Mouse (Mus musculus) thymus, postnatal 0 days (tissue): Measurements from ENCODE around the gene Ep400. TPM values are rescaled to one million over a fixed set of nuclear protein-coding genes. Genes with fewer than 3 reads are reported as not detected.

Experiments
- DNase-seq: peaks from one replicate; pipeline ENCODE4 v3.0.0-alpha.2; 2015; ENCODE audit warnings: low spot score
- polyA plus RNA-seq: library from polyadenylated mRNA; unstranded; fragments of >200 nt; fragmentation: Nextera tagmentation; extraction: Ambion mirVana; gene quantifications from 2 replicates; pipeline ENCODE4 v1.2.1, GENCODE M21; 2015

Gene Ep400
- polyA plus RNA-seq, result 31.3 and 31.4 TPM in 2 replicates

GRCm38 (mm10) chr5:110770448-110771158 lies at the start of gene Ep400:
Gene Ep400 (minus strand): TSS chr5:110770717.
- peak; percentile 99 for DNase-seq

DNA sequence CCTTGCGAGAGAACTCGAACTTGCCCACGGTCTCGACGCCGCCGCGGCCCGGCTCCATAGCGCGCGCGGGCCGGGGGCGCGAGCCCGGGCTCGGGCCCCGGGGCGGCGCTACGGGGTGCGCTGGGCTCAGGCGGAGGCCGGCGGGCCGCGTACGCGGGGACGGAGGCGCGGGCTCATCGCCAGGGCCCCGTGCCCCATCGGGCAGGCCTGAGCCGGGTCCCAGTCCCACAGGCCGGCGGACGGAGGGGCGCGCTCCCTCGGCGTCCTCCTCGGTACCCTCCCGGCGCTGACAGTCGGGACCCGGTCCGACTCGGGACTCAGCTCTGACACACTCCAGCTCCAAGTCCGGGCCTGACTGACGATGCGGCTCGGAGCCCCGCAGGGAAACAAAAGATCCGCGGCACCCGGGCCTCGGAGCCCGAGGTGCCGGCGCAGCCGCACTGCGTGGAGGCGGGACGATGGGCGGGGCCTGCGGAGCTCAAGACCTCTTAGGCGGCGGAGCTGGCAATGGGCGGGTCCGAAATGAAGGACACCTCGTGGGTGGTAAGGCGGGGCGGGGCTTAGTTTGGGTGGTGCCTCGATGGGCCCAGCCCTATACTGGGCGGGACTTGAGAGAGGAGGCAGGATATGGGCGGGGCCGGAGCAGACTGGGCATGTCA lies 39.3 kb upstream of the Ep400 start, which contains the start of gene Ulk1:
Gene Ulk1 (minus strand): TSS at position 431 of the 659 bp plus-strand sequence.
- peak; percentile 100 for DNase-seq

DNA sequence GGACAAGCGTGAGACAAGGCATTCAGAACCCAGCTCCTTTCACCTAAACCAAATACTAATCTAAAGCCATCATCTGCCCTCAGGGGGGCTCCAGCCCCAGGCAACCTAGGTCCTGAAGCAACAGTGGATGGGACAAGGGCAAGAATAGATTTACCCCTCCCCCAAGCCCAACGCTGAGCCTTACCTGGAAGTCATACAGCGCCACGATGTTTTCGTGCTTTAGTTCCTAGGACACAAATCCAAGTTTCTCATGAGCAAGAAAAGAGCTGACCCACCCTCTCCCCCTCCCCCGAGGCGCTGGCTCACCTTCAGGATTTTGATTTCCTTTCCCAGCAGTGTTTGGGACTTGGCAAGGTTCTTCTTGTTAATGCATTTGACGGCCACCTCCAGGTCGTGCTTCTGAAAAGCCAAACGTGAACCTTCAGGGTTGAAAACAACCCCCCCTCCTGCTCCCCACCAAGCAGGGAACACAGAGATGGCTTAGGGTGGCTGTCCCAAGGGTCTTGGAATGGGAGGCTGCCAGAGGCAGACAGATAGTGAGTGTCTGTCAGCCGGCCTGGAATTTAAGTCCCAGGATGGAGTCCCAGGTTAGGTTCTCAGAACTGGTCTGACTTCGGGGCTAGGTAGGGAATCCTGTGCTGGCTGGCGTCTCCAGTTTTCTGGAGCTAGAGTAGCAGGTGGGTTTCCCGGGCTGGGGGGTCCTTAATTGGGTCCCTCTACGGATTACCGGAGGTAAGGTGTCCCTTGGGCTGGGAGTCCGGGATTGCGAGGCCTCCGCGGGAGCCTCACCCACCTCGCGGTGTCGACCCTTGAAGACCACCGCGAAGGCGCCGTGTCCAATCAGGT lies 38.5 kb upstream of the Ep400 start:
- DNase-seq, result peak; percentile 21

DNA sequence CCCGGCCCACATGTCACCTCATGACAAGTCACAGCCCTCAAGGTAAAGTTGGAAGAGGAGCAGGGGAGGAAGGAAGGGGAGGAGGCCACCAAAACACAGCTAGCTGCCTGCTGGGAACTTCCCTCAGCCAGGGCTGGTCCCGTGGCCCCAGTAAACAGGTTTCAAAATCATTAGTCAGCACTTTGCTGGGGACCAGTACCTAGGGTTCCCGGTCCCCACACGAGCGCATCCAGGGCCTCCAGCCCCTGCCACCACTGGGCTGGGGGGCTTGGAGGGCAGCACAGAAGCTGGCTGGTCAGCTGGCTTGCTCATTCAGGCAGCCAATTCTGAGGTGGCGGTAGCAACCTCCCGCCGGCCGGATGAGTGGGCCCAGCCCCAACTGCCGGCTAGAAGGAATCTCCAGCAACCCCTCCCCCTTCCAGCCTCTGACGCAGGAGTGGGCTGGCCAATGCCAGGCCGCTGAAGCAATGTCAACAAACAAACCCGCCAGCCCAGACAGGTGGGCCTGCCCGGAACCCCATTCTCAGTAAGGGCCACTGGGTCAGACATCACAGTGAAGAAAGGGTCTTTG lies 37.6 kb upstream of the Ep400 start:
- DNase-seq, result peak; percentile 63

DNA sequence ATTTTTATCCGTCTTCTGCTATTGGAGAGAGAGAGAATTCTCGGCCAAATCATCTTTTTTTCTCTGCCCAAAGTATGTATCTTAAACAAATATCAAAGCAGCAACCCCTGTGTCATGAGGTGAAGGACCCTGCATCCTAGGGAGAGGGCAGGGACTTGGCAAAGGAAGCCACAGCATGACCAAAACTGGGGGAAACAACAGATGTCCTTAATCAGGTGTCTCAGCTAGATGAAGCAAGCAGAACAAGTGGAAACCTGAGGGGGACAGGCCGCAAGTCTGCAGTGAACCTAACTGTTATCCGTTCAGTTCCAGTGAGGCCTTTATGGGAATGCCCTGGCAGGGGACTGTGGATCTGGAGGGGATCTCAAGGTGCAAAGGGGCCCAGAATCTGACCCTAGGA lies 36.9 kb upstream of the Ep400 start:
- DNase-seq, result no peak

- DNase-seq, result no peak
These were observed 36.2 kb upstream of the Ep400 start for GRCm38 (mm10) chr5:110806676-110807075.

DNA sequence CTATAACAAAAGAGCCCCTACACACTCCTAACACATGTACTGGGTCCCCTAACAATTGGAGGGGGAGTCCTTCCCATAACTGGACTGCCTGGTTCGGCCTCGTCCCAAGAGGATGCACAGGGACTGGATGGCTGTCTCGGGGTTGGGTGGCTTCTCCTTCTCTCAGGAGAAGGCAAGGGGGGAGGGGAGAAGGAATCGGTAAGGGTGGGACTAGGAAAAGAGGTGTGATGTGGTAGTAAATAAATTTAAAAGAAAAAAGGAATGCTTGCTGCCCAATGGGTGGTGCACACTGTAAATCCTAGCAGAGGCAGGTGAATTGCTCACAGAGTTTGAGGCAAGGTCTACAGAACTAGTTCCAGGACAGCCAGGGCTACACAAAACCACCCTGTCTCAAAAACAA lies 35.6 kb upstream of the Ep400 start:
- DNase-seq, result no peak

DNA sequence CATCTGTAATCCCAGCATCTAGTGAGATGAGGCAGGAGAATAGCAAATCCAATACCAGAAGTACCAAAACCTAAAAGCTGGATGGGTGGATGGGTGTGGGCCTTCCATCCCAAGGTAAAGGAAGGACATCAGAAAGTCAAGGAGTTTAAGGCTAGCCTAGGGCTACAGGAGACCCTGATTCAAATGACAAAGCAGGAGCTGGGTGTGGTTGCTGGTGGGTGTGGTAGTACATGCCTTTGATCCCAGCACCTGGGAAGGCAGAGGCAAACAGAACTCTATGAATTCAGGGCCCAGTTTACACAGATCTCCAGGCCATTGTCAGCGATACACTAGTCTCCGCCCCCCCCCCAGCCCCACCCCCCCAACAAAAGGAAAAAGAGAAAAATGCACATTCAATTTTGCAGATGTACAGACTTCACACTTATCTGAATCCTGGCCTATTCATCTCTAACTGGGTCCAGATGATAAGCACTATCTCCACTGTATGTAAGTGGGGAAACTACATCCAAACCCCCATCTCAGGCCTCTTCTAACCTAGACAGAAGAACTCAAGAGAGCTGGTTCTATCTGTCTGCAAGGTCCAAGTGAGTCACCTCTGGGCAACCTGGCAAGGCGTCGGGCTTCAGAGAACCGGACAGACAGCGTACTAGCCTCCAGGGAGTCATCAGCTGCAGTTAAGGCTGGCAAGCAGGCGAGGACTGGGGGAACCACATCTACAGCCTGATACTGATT lies 33.7 kb upstream of the Ep400 start:
- no peak for DNase-seq

DNA sequence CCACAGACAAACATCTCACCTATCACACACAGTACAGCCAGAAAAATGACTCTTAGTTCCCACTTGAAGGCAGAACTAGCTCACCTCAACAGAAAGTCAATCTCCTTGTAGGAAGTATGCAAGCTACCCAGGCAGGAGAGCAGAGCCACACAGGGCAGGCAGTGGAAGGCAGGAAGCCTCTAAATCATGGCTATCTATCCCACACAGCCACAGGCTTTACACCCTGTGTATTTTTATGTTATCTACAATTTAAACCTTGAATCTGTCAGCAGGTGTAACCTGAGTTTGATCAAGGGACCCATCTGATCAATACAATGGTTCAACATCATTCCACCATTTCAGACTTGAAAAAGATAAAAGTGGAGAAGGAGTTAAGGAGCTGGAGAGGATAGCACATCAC lies 32.3 kb upstream of the Ep400 start:
- no peak for DNase-seq

DNA sequence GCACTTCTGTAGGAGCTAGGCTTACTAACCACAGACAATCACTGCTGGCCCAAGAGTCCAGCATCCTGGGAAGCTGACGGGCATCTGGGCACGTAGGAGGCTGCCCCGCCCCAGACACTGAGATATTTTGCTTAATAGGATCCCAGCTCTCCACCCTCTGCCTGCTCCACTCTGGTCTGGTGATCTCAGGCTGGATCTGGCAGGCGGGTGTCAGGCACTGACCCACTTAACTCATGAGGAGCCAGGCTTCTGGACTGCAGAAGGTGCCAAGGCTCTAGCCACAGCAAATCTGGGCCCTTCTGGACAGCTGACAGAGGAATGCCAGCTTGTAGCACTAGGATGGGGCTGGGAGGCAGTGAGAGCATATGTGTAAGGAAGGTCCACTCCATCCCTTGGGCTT lies 31.7 kb upstream of the Ep400 start:
- DNase-seq, result no peak

DNA sequence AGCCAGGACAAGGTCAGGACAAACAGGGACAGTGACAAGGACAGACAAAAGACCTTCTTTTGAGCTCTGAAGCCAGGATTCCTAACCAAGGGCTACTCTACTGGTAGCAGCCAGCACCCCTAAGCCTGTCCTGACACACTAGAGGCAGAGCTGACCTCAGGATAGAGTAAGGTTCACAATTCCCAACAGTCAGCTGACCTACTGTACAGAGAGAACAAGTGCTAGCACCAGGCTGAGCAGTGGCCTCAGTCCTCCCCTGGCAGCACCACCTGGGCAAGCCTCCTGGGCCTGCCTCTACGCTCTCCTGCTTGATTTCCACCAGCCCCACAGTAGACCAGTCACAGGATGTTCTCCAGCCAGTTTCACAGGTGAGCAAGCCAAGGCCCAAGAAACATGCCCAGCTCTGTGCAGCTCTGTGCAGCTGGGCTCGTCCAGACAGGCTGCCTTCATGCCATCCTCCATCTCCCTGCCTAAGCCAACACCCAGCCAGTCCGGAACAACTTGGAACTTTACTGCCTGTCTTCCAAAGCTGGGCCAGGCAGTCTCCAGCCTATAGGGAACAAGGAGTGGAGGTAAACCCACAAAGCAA lies 30.6 kb upstream of the Ep400 start:
- DNase-seq, result no peak

- no peak for DNase-seq
These were observed 27.2 kb upstream of the Ep400 start for GRCm38 (mm10) chr5:110797696-110798095.

DNA sequence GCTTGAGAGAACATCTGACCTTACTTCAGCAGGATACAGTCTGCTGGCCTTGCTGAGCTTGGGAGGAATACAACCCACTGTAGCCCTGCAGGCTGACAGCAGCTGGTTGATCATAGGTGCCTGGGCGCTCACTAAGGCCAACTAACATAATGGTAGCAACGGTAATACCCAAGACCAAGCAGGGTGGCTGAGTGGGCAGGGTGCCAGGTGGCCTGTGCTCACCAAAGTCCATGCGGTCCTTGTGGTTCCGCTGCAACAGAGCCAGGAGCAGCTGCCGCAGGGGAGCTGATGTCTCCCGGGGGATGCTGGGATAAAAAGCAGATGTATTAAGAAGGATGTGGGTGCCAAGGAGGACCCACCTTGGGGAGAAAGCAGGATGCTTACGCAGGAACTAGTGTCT lies 23.8 kb upstream of the Ep400 start:
- no peak for DNase-seq

DNA sequence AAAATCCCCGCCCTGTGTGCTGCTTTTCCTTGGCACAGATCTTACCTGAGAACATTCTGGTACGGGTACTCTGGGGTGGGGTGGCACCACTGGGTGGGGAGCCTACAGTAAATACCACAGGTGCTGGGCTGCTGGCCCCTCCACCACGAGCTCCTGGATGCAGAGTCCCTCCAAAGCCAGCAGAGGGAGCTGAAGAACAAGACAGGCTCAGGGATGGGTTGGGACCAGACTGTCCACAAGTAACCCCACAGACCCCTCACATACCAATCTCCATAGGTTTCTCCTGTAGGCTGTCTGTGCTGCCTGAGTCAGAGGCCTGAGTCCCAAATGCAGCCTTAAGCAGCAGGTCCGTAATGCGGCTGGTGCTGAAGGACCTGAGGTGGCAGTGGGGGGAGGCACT lies 18.2 kb upstream of the Ep400 start:
- DNase-seq, result peak; percentile 68

DNA sequence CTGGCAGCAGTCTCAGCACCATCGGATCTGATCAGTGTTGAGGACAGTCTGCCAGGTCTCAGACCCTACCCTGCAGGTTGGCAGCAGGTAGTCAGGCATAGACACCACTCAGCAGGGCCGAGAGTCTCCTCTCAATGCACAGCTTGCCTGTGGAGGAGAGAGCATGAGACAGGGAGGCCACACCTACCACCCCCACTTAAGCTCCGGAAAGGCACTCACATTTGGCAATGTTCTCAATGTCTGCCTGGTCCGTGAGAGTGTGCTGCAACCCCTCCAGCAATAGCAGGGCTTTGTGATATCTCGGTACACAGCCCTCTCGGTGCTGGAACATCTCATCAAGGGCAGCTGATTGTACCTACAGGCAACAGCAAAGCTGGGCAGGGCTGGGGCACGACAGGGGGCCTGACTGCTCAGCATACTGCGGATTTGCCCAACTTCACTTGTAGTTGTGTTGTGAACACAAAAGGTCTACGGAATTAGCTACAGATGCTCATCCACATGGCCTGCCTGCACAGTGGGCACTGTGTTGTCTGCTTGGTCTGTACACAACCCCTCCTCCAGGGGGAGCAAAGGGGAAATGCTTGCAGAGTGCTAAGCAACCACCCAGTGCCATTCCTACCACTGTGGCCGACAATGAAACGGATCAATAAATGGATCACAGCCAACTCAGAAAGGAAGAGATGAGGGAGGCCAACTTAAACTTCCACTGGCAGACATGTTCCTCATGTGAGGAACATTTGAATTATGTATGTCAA lies 15.7 kb upstream of the Ep400 start:
- no peak for DNase-seq

GRCm38 (mm10) chr5:110783150-110783549 lies 12.6 kb upstream of the Ep400 start:
- DNase-seq, result no peak

DNA sequence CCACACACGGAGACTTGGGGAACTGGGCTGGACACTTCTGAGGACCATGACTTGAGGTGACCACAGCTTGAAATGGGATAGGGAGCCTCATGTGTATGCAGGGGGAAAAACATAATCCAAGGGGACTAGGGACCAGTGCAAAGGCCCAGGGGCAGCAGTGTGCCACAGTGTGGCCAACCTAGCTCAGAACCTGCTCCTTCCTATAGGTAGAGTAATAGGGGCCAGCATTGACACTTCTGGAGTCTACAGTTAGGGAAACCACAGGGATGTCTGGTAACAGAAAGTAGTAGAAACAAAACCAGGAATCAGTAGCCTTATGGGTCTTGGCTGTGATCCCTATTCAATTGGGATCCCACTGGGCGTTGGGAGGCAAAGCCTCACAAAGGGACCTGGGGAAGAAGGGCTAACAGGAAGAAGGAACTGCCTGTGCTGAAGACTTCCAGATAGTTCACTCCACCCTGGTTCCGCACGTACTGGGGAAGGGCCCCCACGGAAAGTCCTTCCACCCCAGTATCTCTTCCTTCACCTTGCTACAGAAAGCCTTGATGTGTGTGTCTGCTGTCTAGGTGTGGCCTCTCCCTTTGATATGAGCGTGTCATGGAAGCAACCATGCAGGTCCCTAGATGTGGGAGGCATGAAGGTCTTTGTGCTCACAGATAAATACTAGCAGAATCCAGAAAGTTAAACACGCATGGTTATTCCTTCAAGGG lies 11.2 kb upstream of the Ep400 start:
- no peak for DNase-seq

GRCm38 (mm10) chr5:110780761-110781528 lies 10.4 kb upstream of the Ep400 start:
- DNase-seq, result no peak
